Mouse (Mus musculus): ENCODE results near the gene Sdhaf4. TPM values are rescaled to one million over a fixed set of nuclear protein-coding genes. Genes with fewer than 3 reads are reported as not detected.

Gene Sdhaf4
- total RNA-seq, 2 experiments from 2014 or later = 55.6 to 61.4 TPM

DNA sequence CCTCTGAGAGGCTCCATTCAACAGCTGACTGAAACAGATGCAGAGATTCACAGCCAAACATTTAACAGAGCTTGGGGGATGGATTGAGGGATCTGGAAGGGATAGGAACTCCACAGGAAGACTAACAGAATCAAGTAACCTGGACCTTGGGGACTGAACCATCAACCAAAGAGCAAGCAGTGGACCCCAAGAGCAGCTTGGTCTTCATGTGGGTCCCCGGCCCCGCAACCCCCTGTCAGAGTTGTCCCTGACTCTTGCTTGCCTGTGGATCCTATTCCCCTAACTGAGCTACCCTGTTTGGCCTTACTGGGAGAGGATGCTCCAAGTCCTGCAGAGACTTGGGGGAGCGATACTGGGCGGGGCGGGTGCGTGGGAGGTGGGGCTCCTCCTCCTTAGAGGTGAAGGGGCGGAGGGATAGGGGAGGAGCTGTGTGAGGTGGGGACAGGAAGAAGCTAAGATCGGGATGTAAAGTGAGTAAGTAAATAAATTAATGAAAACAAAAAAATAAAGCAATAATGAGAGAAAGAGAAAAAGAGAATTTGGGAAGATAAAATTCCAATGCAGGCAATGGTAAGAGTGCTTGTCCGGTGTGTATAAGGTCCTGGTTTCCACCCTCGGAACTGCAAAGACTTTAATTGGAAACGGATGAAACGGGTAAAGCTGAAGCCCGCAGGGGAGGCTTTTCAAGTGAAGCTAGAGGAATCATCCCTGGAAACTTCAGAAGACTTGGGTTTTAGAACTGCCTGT, 46.6 kb downstream of the Sdhaf4 start:
- no peak for DNase-seq (ENCODE audit: low spot score in 2 of 2)

- no peak for DNase-seq (ENCODE audit: low spot score in 2 of 2)
Measured at GRCm38 (mm10) chr1:23958101-23958500, 47.4 kb downstream of the Sdhaf4 start.

- no peak for DNase-seq (ENCODE audit: low spot score in 2 of 2)
Measured at GRCm38 (mm10) chr1:23955539-23955938, 49.9 kb downstream of the Sdhaf4 start.

GRCm38 (mm10) chr1:23953921-23954320, 51.5 kb downstream of the Sdhaf4 start:
- no peak for DNase-seq (ENCODE audit: low spot score in 2 of 2)

- DNase-seq (ENCODE audit: low spot score in 2 of 2) = no peak
Measured at GRCm38 (mm10) chr1:23948778-23949699, 56.4 kb downstream of the Sdhaf4 start.

DNA sequence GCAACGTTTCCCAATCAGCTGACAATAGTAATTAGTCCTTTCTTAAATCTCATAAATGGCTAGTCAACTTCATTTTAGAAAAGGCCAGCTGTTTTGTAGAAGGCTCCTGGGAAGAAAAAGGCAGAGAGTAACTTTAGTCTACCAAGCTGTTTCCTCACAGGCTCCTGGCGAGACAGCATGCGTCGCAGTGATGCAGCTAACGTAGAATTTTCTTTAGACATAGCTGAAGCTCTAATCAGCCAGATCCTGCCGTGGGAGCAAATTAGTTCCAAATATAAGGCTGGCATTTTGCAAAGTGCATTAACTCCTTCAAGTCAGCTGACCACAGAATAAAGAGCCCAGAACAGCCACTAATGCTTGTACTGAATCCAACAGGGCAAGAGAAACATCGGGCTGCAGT, 57.2 kb downstream of the Sdhaf4 start:
- DNase-seq (ENCODE audit: low spot score in 2 of 2) = no peak

Other genes with a start within 250 kb of the Sdhaf4 start
- gene B3gat2, start 243.9 kb downstream of the Sdhaf4 start, total RNA-seq (2021) = under 1 TPM in 1 of 2 experiments, not detected in 1; 0.07 TPM
- 10 to 100 TPM; 55.6 to 60.1 TPM for gene Smap1, start 83.3 kb downstream of the Sdhaf4 start, total RNA-seq (2021)
- gene Fam135a, start 94.7 kb upstream of the Sdhaf4 start, total RNA-seq (2021) = 10 to 100 TPM; 11.6 to 12.9 TPM
- gene Col9a1, start 172.0 kb upstream of the Sdhaf4 start, total RNA-seq (2021) = not detected